Mouse (Mus musculus) embryonic stem cell, embryonic (primary cell): Measurements from ENCODE around the gene Unc45b.
"Not testable (repeated sequence)": the region's sequence is repeated elsewhere in the genome, so short reads cannot be mapped to it uniquely, and the experiment has no call there.

Source experiments
- CTCF ChIA-PET, 4 experiments: fragments of 300-600 bp in 2 of 4; fragments of 350-600 bp in 2 of 4; sonication (Branson Sonifier 250); formaldehyde crosslinking; loops; one replicate each; lab custom pipeline; 2022; ENCODE audit warnings: inconsistent platforms in 2 of 4; lab: Charles Lee
- POLR2A ChIA-PET, 4 experiments: fragments of 300-600 bp in 2 of 4; fragments of 350-600 bp in 2 of 4; sonication (Branson Sonifier 250); formaldehyde crosslinking; loops; one replicate each; lab custom pipeline; 2022; ENCODE audit warnings: antibody characterized with exemption in 4 of 4, inconsistent platforms in 1 of 4; lab: Charles Lee

The Unc45b gene

DNA sequence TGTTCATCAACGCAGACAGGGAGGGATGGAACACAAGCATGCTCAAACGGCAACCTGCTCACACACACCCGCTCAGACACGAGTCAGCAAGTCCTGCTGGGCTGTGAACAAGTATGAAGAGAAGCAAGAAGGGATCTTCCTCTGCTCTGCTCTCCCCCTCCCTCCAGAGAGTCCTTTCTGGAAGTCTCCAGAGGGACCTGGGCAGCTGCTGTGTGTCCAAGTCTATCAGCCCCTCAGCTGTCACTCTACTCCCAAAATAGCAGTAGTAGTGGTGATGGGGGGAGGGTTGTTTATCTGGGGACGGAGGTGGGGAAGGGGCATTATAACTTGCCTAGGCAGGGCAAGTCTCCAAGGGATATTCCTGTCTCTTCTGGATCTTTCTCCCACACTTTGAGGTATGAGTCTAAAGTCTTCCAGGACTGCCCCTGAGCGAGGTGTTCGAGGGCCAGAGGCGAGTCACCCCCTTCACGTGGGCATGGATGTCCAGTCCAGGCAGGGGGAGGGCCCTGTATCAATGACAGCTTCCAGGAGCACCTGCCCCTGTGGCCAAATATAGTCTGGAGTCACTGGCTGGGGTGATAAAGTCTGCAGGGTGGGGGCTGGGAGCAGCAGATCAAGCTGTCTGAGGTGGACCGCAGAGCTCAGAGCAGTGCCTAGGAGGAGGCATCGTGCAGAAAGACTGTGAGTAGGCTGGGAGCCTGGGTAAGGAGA is 484 bp downstream of the Unc45b start:
- ChIA-PET POLR2A (interaction anchor here in 2 of 4 experiments (0.6 to 0.9 kb wide), 3 partner anchors 12 to 421 kb away, joined by 3 to 8 read pairs (median 5); no protein-coding TSS in a partner anchor), CTCF (interaction anchor here in 2 of 4 experiments (0.5 to 1.5 kb wide), 4 partner anchors 9 to 388 kb away, joined by 3 read pairs; partner anchors contain the start of gene Ap2b1 (in 1 of the 2))

DNA sequence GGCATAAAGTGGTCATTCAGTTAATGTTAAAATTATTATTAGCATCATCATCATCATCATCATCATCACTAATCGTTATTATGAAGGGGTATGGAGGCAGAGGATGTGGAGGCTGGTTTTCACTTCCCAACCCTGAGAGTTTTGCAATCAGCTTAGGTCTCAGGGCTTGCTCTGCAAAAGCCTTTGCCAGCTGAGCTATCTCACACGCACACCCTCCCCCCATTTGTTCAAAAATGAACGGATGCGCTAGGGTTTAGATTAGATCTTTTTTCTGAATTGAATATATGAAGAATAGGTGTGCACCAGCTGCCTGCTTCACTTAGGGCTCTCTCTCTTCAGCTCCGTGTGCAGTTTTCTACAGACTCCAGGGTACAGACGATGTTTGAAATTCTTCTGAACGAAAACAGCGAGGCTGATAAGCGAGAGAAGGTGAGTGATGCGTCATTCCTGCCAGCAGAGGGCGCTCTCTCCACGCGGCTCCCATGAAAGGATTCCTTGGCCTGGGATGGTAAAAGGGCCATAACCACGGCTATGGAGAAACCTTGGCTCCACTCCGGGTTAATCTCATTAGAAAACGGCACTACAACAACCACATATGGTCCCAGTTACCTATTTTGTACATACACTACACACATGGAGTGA is 4.5 kb downstream of the Unc45b start:
- ChIA-PET POLR2A (interaction anchor here in 3 of 4 experiments (0.6 to 1.3 kb wide), 4 partner anchors 9 to 13 kb away, joined by 3 to 4 read pairs (median 4); no protein-coding TSS in a partner anchor), CTCF (interaction anchor here (0.5 to 1.3 kb wide), 19 partner anchors 9 to 679 kb away, joined by 3 to 9 read pairs (median 3); no protein-coding TSS in a partner anchor)

- POLR2A ChIA-PET, result interaction anchor here in 1 of 4 experiments (0.5 kb wide), 1 partner anchor 273 kb away, joined by 6 read pairs; no protein-coding TSS in a partner anchor
- CTCF ChIA-PET, result interaction anchor here in 1 of 4 experiments (1.0 to 1.1 kb wide), 2 partner anchors 9 to 31 kb away, joined by 3 to 4 read pairs; no protein-coding TSS in a partner anchor
Measured at GRCm38 (mm10) chr11:82920768-82921167, 10.4 kb downstream of the Unc45b start.

GRCm38 (mm10) chr11:82921691-82922090 is 11.3 kb downstream of the Unc45b start:
- CTCF ChIA-PET, result interaction anchor here in 1 of 4 experiments (1.1 kb wide), 1 partner anchor 31 kb away, joined by 4 read pairs; no protein-coding TSS in a partner anchor
- POLR2A ChIA-PET, result interaction anchor here in 2 of 4 experiments (0.6 to 0.7 kb wide), 3 partner anchors 18 to 1583 kb away, joined by 3 to 4 read pairs (median 3); no protein-coding TSS in a partner anchor

DNA sequence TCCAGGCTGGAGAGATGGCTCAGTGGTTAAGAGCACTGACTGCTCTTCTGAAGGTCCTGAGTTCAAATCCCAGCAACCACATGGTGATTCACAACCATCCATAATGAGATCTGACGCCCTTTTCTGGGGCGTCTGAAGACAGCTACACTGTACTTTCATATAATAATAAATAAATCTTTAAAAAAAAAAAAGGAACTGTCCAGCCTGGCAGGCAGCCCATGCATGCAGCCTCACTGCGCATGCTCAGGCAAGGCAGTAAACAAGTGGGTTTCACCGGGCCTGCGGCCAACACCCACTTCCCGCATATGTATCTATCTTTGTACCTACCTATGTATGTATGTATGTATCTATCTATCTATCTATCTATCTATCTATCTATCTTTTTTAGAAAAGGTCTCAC is 13.6 kb downstream of the Unc45b start:
- POLR2A ChIA-PET, result interaction anchor here in 3 of 4 experiments (0.6 to 1.3 kb wide), 4 partner anchors 9 to 553 kb away, joined by 3 to 4 read pairs (median 3); no protein-coding TSS in a partner anchor
- CTCF ChIA-PET, result not testable (repeated sequence)

GRCm38 (mm10) chr11:82928897-82929632 is 18.7 kb downstream of the Unc45b start:
- POLR2A ChIA-PET, result interaction anchor here in 1 of 4 experiments (1.1 kb wide), 2 partner anchors 23 to 39 kb away, joined by 3 read pairs; no protein-coding TSS in a partner anchor
- CTCF ChIA-PET, result interaction anchor here in 2 of 4 experiments (0.7 to 1.1 kb wide), 3 partner anchors 14 to 38 kb away, joined by 3 read pairs; no protein-coding TSS in a partner anchor

DNA sequence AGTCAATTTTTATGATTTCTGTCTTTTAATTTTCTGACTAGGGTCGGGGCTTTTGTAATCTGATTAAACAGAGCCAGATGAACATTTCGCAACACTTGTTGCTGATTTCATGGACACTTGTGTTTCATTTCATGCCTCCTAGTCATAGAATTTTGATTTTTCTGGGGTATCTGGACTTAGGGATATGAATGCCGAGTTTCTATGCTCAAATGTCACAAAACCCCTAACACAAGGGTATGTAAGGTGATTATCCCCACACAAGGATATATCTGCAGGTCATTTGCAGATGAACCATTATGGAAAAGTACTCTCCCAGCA is 19.2 kb downstream of the Unc45b start:
- ChIA-PET POLR2A (interaction anchor here in 1 of 4 experiments (1.1 kb wide), 2 partner anchors 22 to 40 kb away, joined by 3 read pairs; no protein-coding TSS in a partner anchor), CTCF (interaction anchor here in 2 of 4 experiments (0.7 to 1.0 kb wide), 2 partner anchors 15 to 39 kb away, joined by 3 read pairs; no protein-coding TSS in a partner anchor)

DNA sequence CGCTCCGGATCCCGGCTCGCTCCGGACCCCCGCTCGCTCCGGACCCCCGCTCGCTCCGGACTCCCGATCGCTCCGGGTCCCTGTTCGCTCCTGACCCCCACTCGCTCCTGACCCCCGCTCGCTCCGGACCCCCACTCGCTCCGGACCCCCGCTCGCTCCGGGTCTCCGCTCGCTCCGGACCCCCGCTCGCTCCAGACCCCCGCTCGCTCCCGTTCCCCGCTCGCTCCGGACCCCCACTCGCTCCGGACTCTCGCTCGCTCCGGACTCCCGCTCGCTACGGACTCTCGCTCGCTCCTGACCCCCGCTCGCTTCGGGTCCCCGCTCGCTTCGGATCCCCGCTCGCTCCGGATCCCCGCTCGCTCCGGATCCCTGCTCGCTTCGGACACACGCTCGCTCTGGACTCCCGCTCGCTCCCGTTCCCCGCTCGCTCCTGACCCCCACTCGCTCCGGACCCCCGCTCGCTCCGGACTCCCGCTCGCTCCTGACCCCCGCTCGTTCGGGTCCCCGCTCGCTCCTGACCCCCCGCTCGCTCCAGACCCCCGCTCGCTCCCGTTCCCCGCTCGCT is 20.1 kb downstream of the Unc45b start:
- CTCF ChIA-PET, POLR2A ChIA-PET: not testable (repeated sequence)

DNA sequence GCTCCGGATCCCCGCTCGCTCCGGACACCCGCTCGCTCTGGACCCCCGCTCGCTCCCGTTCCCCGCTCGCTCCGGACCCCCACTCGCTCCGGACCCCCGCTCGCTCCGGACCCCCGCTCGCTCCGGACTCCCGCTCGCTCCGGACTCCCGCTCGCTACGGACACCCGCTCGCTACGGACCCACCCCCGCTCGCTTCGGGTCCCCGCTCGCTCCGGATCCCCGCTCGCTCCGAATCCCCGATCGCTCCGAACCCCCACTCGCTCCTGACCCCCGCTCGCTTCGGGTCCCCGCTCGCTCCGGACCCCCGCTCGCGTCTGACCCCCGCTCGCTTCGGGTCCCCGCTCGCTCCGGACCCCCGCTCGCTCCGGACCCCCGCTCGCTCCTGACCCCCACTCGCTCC is 20.8 kb downstream of the Unc45b start:
- CTCF ChIA-PET, POLR2A ChIA-PET: not testable (repeated sequence)

DNA sequence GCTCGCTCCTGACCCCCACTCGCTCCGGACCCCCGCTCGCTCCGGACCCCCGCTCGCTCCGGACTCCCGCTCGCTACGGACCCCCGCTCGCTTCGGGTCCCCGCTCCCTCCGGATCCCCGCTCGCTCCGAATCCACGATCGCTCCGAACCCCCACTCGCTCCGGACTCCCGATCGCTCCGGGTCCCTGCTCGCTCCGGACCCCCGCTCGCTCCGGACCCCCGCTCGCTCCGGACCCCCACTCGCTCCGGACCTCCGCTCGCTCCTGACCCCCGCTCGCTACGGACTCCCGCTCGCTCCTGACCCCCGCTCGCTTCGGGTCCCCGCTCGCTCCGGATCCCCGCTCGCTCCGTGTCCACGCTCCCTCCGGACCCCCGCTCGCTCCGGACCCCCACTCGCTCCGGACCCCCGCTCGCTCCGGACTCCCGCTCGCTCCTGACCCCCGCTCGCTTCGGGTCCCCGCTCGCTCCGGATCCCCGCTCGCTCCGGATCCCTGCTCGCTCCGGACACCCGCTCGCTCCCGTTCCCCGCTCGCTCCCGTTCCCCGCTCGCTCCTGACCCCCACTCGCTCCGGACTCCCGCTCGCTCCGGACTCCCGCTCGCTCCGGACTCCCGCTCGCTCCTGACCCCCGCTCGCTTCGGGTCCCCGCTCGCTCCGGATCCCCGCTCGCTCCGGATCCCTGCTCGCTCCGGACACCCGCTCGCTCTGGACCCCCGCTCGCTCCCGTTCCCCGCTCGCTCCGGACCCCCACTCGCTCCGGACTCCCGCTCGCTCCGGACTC is 21.5 kb downstream of the Unc45b start:
- CTCF ChIA-PET, POLR2A ChIA-PET: not testable (repeated sequence)

- ChIA-PET CTCF (no interaction called here), POLR2A (interaction anchor here in 1 of 4 experiments (0.7 kb wide), 1 partner anchor 26 kb away, joined by 5 read pairs; no protein-coding TSS in a partner anchor)
Measured at GRCm38 (mm10) chr11:82933186-82933585, 22.8 kb downstream of the Unc45b start.

DNA sequence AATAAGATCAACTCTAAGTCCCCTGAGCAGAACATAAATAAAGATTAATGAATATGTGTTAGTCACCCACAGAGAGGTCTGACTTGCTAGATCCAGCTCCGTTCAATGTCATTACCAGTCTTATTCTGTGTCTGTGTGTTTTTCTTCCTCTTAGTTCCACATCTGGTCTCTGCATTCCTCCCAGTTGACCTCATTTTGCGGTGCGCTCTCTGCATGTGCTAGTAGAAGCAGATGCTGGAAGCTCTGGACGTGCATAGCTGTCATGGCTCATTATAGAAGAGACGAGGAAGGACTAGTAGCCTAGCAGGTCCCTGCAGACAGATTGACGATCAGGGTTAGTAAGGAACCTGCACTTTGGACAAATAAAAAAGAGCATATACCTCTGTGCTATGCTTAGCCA is 33.0 kb downstream of the Unc45b start:
- ChIA-PET POLR2A (no interaction called here), CTCF (no interaction called here)

- ChIA-PET CTCF (no interaction called here), POLR2A (no interaction called here)
Measured at GRCm38 (mm10) chr11:82945636-82946035, 35.3 kb downstream of the Unc45b start.

- ChIA-PET POLR2A (interaction anchor here in 1 of 4 experiments (0.6 kb wide), 1 partner anchor 36 kb away, joined by 3 read pairs; no protein-coding TSS in a partner anchor), CTCF (no interaction called here)
Measured at GRCm38 (mm10) chr11:82947457-82947856, 37.1 kb downstream of the Unc45b start.

DNA sequence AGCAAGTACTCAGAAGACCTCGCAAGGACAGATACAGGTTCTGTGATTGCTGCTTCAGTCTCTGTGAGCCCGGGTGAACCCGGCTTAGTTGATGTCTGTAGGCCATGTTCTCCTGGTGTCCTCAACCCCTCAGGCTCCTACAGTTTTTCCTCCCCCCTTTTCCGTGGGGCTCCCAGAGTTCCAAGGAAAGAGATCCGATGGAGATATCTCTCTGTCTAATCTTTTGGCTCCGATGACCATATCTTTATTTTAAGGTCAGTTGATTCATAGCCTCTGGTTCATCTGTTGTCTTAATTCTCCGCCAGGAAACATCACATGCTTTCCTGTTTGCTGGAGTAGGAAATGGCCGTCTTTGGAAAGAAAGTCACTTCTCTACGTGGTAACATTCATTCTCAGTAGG is 38.7 kb downstream of the Unc45b start:
- ChIA-PET POLR2A (interaction anchor here in 1 of 4 experiments (1.1 kb wide), 1 partner anchor 15 kb away, joined by 3 read pairs; no protein-coding TSS in a partner anchor), CTCF (no interaction called here)

DNA sequence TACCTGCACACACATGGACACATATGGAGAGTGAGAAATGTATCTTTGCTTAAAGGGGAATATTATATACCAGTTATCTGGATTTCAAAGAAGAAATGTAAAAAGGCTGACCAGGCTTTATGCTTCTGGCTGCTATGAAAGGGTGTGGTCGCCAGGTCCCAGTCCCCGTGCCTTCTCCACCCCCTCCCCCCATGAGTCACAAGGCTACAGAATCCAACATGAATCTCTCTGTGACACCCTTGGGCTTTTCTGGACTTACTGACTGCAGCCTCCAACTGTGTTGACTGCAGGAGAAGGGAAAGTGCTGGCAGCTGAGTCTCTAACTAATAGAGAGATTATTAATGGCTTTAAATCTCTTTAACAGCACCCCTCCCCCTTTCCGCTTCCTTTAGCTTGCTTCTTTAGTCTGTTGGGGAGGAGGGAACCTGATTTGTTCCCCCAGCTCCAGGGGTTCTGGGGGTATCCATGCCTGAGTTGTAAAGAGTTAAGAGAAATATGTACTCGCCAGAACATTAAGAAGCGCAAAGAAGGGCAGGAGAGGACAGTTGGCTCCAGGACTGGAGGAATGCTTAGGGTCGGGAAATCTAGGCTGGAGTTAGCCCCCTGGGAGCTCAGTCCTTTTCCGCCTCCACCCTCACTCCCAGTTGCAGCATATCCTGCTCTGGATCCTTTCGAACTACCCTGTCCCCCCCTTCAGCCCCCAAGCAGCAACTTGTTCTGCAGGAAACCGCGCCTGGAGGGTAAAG is 40.6 kb downstream of the Unc45b start, which contains the start of gene Slfn5:
Gene Slfn5 (plus strand): TSS at position 614 of the 746 bp plus-strand sequence.
- CTCF ChIA-PET, result interaction anchor here in 3 of 4 experiments (0.7 to 1.4 kb wide), 5 partner anchors 8 to 337 kb away, joined by 3 to 4 read pairs (median 3); partner anchors contain the start of gene Rad51d (in 1 of the 3)
- POLR2A ChIA-PET, result interaction anchor here in 2 of 4 experiments (0.6 to 1.6 kb wide), 9 partner anchors 8 to 320 kb away, joined by 3 to 4 read pairs (median 3); partner anchors contain the start of gene Nle1 (in 1 of the 2)
